ENCODE assay signal across 8 mouse cellular contexts in the genomic region with DNA sequence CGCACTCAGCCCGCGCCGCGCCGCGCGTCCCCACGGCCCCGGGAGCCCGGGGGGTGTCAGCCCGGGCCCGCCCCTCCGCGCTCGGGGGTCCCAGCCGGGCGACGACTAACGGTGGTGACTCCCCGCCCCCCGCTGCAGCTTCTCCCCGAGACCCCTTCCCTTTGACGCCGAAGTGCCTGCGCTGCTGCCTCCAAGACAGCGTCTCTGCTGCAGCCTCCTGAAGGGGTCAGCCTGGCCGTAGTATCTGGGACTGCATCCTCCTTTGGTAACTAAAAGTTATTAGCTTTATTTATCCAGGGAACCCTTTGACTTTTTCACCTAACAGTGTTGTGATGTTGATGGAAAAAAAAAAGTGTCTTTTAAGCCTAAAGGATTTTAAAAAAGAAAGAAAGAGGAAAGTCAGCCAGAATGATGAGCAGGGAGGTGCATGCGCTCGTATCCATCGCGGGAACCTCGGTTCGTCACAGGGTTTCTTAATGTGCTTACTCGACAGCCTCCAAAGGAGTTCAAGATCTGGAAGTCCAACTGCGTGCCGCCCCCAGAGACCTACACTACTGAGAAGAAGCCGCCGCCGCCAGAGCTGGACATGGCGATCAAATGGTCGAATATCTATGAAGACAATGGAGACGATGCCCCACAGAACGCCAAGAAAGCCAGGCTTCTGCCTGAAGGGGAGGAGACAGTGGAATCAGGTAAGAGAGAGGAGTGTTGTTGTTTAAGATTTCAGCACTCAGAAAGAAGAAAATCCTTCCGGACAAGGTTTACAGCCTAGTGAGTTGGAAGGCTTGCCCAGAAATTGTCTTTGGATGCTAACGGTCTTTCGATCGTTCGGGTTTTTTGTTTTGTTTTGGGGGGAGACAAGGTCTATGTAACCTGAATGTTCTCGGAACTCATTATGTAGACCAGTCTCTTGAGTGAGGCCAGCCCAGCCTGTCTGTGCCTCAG. TPM values are rescaled to one million over a fixed set of nuclear protein-coding genes. Genes with fewer than 3 reads are reported as not detected.
DNase-seq lines count a peak whose midpoint lies in the region; ATAC-seq and TF ChIP-seq lines count a peak whose summit lies in the region.

No protein-coding gene starts in this region.

- no peaks in the 10 kb centered on the region for H3K27me3 ChIP-seq in neural tube, embryonic 11.5 days (ENCODE audit: control insufficient read depth, insufficient read depth, low read length)
- H3K27me3 ChIP-seq in forebrain, postnatal 0 days (ENCODE audit: insufficient read depth, low read length), result no peaks in the 10 kb centered on the region
- no peaks in the 10 kb centered on the region for H3K27me3 ChIP-seq in limb, embryonic 13.5 days
- no peaks in the 10 kb centered on the region for H3K27me3 ChIP-seq in neural tube, embryonic 15.5 days (replicated peaks)

- TF ChIP-seq CTCF in forebrain, postnatal 0 days (IDR thresholded peaks at IDR 0.05; ENCODE audit: low read depth), result 0 out of 2 replicates have a peak, but pooled peaks have one; percentile 25

- H3K4me1 ChIP-seq in neural tube, embryonic 11.5 days (ENCODE audit: control insufficient read depth, insufficient read depth, low read length), result peaks cover 8% of the 10 kb centered on the region
- peaks cover 13% of the 10 kb centered on the region for H3K4me1 ChIP-seq in forebrain, postnatal 0 days (ENCODE audit: insufficient read depth)
- H3K4me1 ChIP-seq in limb, embryonic 13.5 days, result peaks cover 36% of the 10 kb centered on the region
- peaks cover 36% of the 10 kb centered on the region for H3K4me1 ChIP-seq in neural tube, embryonic 15.5 days

- peaks cover 1% of the 10 kb centered on the region; the same call in 1 of the 2 replicates for H3K36me3 ChIP-seq in neural tube, embryonic 11.5 days (ENCODE audit: control insufficient read depth, insufficient read depth, low read length)
- H3K36me3 ChIP-seq in forebrain, postnatal 0 days (ENCODE audit: insufficient read depth), result peaks cover 16% of the 10 kb centered on the region
- H3K36me3 ChIP-seq in limb, embryonic 13.5 days, result peaks cover 32% of the 10 kb centered on the region
- peaks cover 24% of the 10 kb centered on the region for H3K36me3 ChIP-seq in neural tube, embryonic 15.5 days

- H3K9ac ChIP-seq in neural tube, embryonic 11.5 days (ENCODE audit: low read length), result peak overlapping the region; percentile 86
- H3K9ac ChIP-seq in forebrain, postnatal 0 days, result peak overlapping the region; percentile 78
- peak overlapping the region; percentile 97 for H3K9ac ChIP-seq in limb, embryonic 13.5 days
- H3K9ac ChIP-seq in neural tube, embryonic 15.5 days (replicated peaks), result peak overlapping the region; percentile 87

- peak overlapping the region; percentile 98 for H3K4me3 ChIP-seq in neural tube, embryonic 11.5 days (ENCODE audit: low read depth, low read length)
- peak overlapping the region; percentile 94 for H3K4me3 ChIP-seq in forebrain, postnatal 0 days (ENCODE audit: low read depth, low read length)
- peak overlapping the region; percentile 99 for H3K4me3 ChIP-seq in limb, embryonic 13.5 days
- peak overlapping the region; percentile 98 for H3K4me3 ChIP-seq in neural tube, embryonic 15.5 days (replicated peaks)

- H3K9me3 ChIP-seq in neural tube, embryonic 11.5 days (ENCODE audit: control insufficient read depth, low read length), result no peaks in the 10 kb centered on the region
- no peaks in the 10 kb centered on the region for H3K9me3 ChIP-seq in forebrain, postnatal 0 days (ENCODE audit: low read length)
- H3K9me3 ChIP-seq in limb, embryonic 13.5 days, result no peaks in the 10 kb centered on the region
- no peaks in the 10 kb centered on the region for H3K9me3 ChIP-seq in neural tube, embryonic 15.5 days (replicated peaks)

- WGBS in neural tube, embryonic 11.5 days, result 20% methylated on average over 50 of the region's 50 CpGs
- WGBS in forebrain, postnatal 0 days, result 23% methylated on average over 48 of the region's 50 CpGs
- WGBS in limb, embryonic 13.5 days, result 21% methylated on average over 48 of the region's 50 CpGs
- WGBS in neural tube, embryonic 15.5 days, result 19% methylated on average over 50 of the region's 50 CpGs

- 0 out of 2 replicates have a peak overlapping the region, but pooled peaks have one; percentile 54 for H3K27ac ChIP-seq in neural tube, embryonic 11.5 days (ENCODE audit: low read depth, low read length)
- peak overlapping the region; percentile 85 for H3K27ac ChIP-seq in forebrain, postnatal 0 days (ENCODE audit: low read depth, low read length)
- peak overlapping the region; percentile 58; the same call in 1 of the 2 replicates for H3K27ac ChIP-seq in limb, embryonic 13.5 days
- peak overlapping the region; percentile 84 for H3K27ac ChIP-seq in neural tube, embryonic 15.5 days (replicated peaks)

- 0 out of 2 replicates have a peak, but pooled peaks have one; percentile 20 for ATAC-seq in neural tube, embryonic 11.5 days (ENCODE audit: insufficient read depth, low FRiP score, low TSS enrichment)
- ATAC-seq in forebrain, postnatal 0 days, result no peak; the same call in 1 of the 2 replicates
- 0 out of 2 replicates have a peak, but pooled peaks have one; percentile 6 for ATAC-seq in limb, embryonic 13.5 days (ENCODE audit: low FRiP score, low read depth)
- ATAC-seq in neural tube, embryonic 15.5 days (ENCODE audit: low FRiP score), result peak; percentile 51

- DNase-seq in adrenal gland, adult 18-20 months (ENCODE audit: low spot score in 2 of 2), result peak; percentile 25 to 43
- DNase-seq in adrenal gland, postnatal 4 days (ENCODE audit: low spot score in 2 of 2), result no peak
- DNase-seq in neural tube, embryonic 11.5 days (ENCODE audit: low spot score), result peak; percentile 24
- no peak for DNase-seq in neural tube, embryonic 10.5 days (ENCODE audit: extremely low spot score, low spot score)
- no peak for DNase-seq in forebrain, postnatal 0 days
- no peak for DNase-seq in urinary bladder, postnatal 14 days (ENCODE audit: low spot score)

- H3K4me2 ChIP-seq in neural tube, embryonic 11.5 days (ENCODE audit: low read depth), result peak overlapping the region; percentile 50
- H3K4me2 ChIP-seq in forebrain, postnatal 0 days (ENCODE audit: low read depth), result peak overlapping the region; percentile 82
- H3K4me2 ChIP-seq in limb, embryonic 13.5 days (replicated peaks), result peak overlapping the region; percentile 71
- H3K4me2 ChIP-seq in neural tube, embryonic 15.5 days, result peak overlapping the region; percentile 78

RNA-seq across cellular contexts. Expression of a gene that starts 0.9 kb away (rescaled TPM):
- 10 to 100 TPM; 21.2 to 23.1 TPM for total RNA-seq in adrenal gland, adult 18-20 months (2021)
- total RNA-seq in adrenal gland, postnatal 4 days (2021), result 10 to 100 TPM; 21.6 to 22.5 TPM
- polyA plus RNA-seq in neural tube, embryonic 11.5 days (2014; fragmentation: Nextera tagmentation; extraction: Ambion mirVana), result 59.4 and 64.4 TPM in 2 replicates
- total RNA-seq in forebrain, postnatal 0 days (2014; rRNA removed), result 57.5 and 71.2 TPM in 2 replicates
- 96.4 and 97.3 TPM in 2 replicates for polyA plus RNA-seq in forebrain, postnatal 0 days (2015; fragmentation: Nextera tagmentation; extraction: Ambion mirVana)
- 48.6 and 51.3 TPM in 2 replicates for polyA plus RNA-seq in limb, embryonic 13.5 days (2015; fragmentation: Nextera tagmentation; extraction: Ambion mirVana)
- polyA plus RNA-seq in neural tube, embryonic 15.5 days (2015; fragmentation: Nextera tagmentation; extraction: Ambion mirVana), result 70.1 and 79.9 TPM in 2 replicates

RNA-seq across cellular contexts. Expression of a gene that starts 16.1 kb away (rescaled TPM):
- 10 to 100 TPM; 22.3 to 24.9 TPM for total RNA-seq in adrenal gland, adult 18-20 months (2021)
- 10 to 100 TPM; 27.7 to 28.8 TPM for total RNA-seq in adrenal gland, postnatal 4 days (2021)
- 55.4 and 56.4 TPM in 2 replicates for polyA plus RNA-seq in neural tube, embryonic 11.5 days (2014; fragmentation: Nextera tagmentation; extraction: Ambion mirVana)
- 30.5 and 33.2 TPM in 2 replicates for total RNA-seq in forebrain, postnatal 0 days (2014; rRNA removed)
- 34.4 and 38.1 TPM in 2 replicates for polyA plus RNA-seq in forebrain, postnatal 0 days (2015; fragmentation: Nextera tagmentation; extraction: Ambion mirVana)
- 50.8 and 51.3 TPM in 2 replicates for polyA plus RNA-seq in limb, embryonic 13.5 days (2015; fragmentation: Nextera tagmentation; extraction: Ambion mirVana)
- polyA plus RNA-seq in neural tube, embryonic 15.5 days (2015; fragmentation: Nextera tagmentation; extraction: Ambion mirVana), result 33.9 and 41.4 TPM in 2 replicates

RNA-seq across cellular contexts. Expression of a gene that starts 49.0 kb away (rescaled TPM):
- total RNA-seq in adrenal gland, adult 18-20 months (2021), result 1 to 10 TPM; 4.4 to 5.1 TPM
- 10 to 100 TPM in 1 of 2 experiments, 1 to 10 TPM in 1; 9.2 to 10.1 TPM for total RNA-seq in adrenal gland, postnatal 4 days (2021)
- polyA plus RNA-seq in neural tube, embryonic 11.5 days (2014; fragmentation: Nextera tagmentation; extraction: Ambion mirVana), result 1.1 and 1.3 TPM in 2 replicates
- total RNA-seq in forebrain, postnatal 0 days (2014; rRNA removed), result 5.1 and 5.7 TPM in 2 replicates
- polyA plus RNA-seq in forebrain, postnatal 0 days (2015; fragmentation: Nextera tagmentation; extraction: Ambion mirVana), result 0.34 and 0.45 TPM in 2 replicates
- 1.9 and 2.3 TPM in 2 replicates for polyA plus RNA-seq in limb, embryonic 13.5 days (2015; fragmentation: Nextera tagmentation; extraction: Ambion mirVana)
- 0.37 and 0.57 TPM in 2 replicates for polyA plus RNA-seq in neural tube, embryonic 15.5 days (2015; fragmentation: Nextera tagmentation; extraction: Ambion mirVana)

Comparison
In these comparisons a context has a peak if more than half of its experiments do, and no peak if none do; other contexts are left out.
1. DNase-seq: peak in adrenal gland, adult 18-20 months (2 of 2) and neural tube, embryonic 11.5 days (single experiment); none in adrenal gland, postnatal 4 days (0 of 2), neural tube, embryonic 10.5 days (single experiment), forebrain, postnatal 0 days (single experiment) and urinary bladder, postnatal 14 days (single experiment).
2. Peak in every context shown above with its lines, with median percentiles within 50 percentile points of each other: H3K27ac ChIP-seq, H3K4me2 ChIP-seq, H3K4me3 ChIP-seq and H3K9ac ChIP-seq.